Mouse (Mus musculus): ENCODE results near the gene Cyp2s1.

GRCm38 (mm10) chr7:25754738-25755467 is 61.8 kb downstream of the Cyp2s1 start, which contains the start of gene Hnrnpul1:
- TF ChIP-seq GATA1 (IDR thresholded peaks at IDR 0.05; ENCODE audit: borderline replicate concordance, low read length) (no peak), FLI1 (IDR thresholded peaks at IDR 0.05; ENCODE audit: low read length) (peak; percentile 66)
